Mouse (Mus musculus) brain, embryonic 14.5 days (tissue): ENCODE results near the gene Gm48552.

Source experiments
- CTCF ChIP-seq: fragments of 200-500 bp; IDR thresholded peaks from 2 replicates; pipeline ENCODE4 v1.5.1; 2012; ENCODE audit warnings: inconsistent platforms, mild to moderate bottlenecking, moderate library complexity, borderline replicate concordance; ENCODE audit not compliant: insufficient read depth, insufficient read length; ENCODE audit errors: extremely low read depth
- POLR2A ChIP-seq: fragments of 200-500 bp; IDR thresholded peaks from 2 replicates; pipeline ENCODE4 v1.6.1; 2012; ENCODE audit warnings: mild to moderate bottlenecking, inconsistent platforms, borderline replicate concordance; ENCODE audit not compliant: poor library complexity, insufficient read depth, insufficient read length, severe bottlenecking; ENCODE audit errors: extremely low read depth

DNA sequence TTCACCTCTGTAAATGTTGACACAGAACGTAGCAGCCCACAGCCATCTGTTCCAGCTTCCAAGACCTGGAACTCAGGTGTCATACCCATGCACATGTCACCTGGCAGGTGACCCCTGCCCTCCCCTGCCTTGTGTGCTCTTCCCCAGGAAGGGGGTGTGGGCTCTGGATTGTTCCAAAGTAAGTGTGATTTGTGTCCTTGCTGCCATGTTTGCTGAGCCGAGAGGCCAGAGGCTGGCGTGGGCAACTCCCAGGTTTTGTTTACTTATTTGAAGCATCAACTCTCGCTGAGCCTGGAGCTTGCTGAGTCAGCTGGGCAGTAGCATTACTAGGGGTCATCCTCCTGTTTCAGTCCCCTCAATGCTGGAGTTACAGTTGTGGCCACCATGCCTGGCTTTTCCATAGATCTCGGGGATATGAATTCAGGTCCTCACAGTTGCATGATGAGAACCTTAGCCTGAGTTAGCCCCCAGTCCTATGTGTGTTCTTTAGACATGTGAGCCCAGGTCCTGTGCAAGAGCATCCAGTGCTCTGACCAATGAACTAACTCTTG lies at the start of gene Gm48552:
- TF ChIP-seq CTCF (no peak), POLR2A (no peak)
